Mouse (Mus musculus): ENCODE measurements around the gene Twist1. TPM values are rescaled to one million over a fixed set of nuclear protein-coding genes. Genes with fewer than 3 reads are reported as not detected.

Twist1 gene
- polyA plus RNA-seq, 1 experiment from 2014 or later = 12.3 TPM

- no peaks in the 10 kb centered on the region for H3K27me3 ChIP-seq
- ATAC-seq (no peak), DNase-seq (ENCODE audit: low read depth, low spot score) (no peak)
- in situ Hi-C loops (cut with MboI; ENCODE audit: low pct_unique_long_range_greater_than_20kb) = loop anchor here (25.0 kb wide), 1 partner anchor 479 kb away; no protein-coding TSS in a partner anchor
- ChIA-PET POLR2A (no interaction called here), CTCF (no interaction called here)
- TF ChIP-seq CTCF (IDR thresholded peaks at IDR 0.05) = no peak
These were observed 9.3 kb downstream of the Twist1 start for GRCm38 (mm10) chr12:33966490-33967415.

- TF ChIP-seq CTCF (IDR thresholded peaks at IDR 0.05) = no peak
- CTCF ChIA-PET = no interaction called here
- ATAC-seq (no peak), DNase-seq (ENCODE audit: low read depth, low spot score) (no peak)
- POLR2A ChIA-PET = no interaction called here
- in situ Hi-C loops (cut with MboI; ENCODE audit: low pct_unique_long_range_greater_than_20kb) = loop anchor here (25.0 kb wide), 1 partner anchor 480 kb away; no protein-coding TSS in a partner anchor
- no peaks in the 10 kb centered on the region for H3K27me3 ChIP-seq
These were observed 10.0 kb downstream of the Twist1 start for GRCm38 (mm10) chr12:33967514-33967913.

- ATAC-seq (no peak), DNase-seq (ENCODE audit: low read depth, low spot score) (no peak)
- no peak for TF ChIP-seq CTCF (IDR thresholded peaks at IDR 0.05)
- no peaks in the 10 kb centered on the region for H3K27me3 ChIP-seq
- in situ Hi-C loops (cut with MboI; ENCODE audit: low pct_unique_long_range_greater_than_20kb) = loop anchor here (25.0 kb wide), 1 partner anchor 481 kb away; no protein-coding TSS in a partner anchor
- ChIA-PET POLR2A (no interaction called here), CTCF (no interaction called here)
These were observed 10.8 kb downstream of the Twist1 start for GRCm38 (mm10) chr12:33968041-33968897.

- ATAC-seq = no peak
- no peak for DNase-seq (ENCODE audit: low read depth, low spot score)
- in situ Hi-C loops (cut with MboI; ENCODE audit: low pct_unique_long_range_greater_than_20kb) = loop anchor here (25.0 kb wide), 1 partner anchor 482 kb away; no protein-coding TSS in a partner anchor
- ChIA-PET CTCF (no interaction called here), POLR2A (no interaction called here)
- TF ChIP-seq CTCF (IDR thresholded peaks at IDR 0.05) = no peak
- no peaks in the 10 kb centered on the region for H3K27me3 ChIP-seq
These were observed 11.4 kb downstream of the Twist1 start for GRCm38 (mm10) chr12:33968898-33969178.

- CTCF ChIA-PET = no interaction called here
- in situ Hi-C loops (cut with MboI; ENCODE audit: low pct_unique_long_range_greater_than_20kb) = no loop called here
These were observed 22.7 kb downstream of the Twist1 start for GRCm38 (mm10) chr12:33980159-33980558.

GRCm38 (mm10) chr12:33981433-33981832 is 24.0 kb downstream of the Twist1 start:
- peaks cover 2% of the 10 kb centered on the region for H3K27me3 ChIP-seq
- CTCF ChIA-PET = interaction anchor here (1.0 kb wide), 1 partner anchor 9 kb away, joined by 3 read pairs; no protein-coding TSS in a partner anchor
- TF ChIP-seq CTCF (IDR thresholded peaks at IDR 0.05) = no peak
- peak; percentile 65 for ATAC-seq
- in situ Hi-C loops (cut with MboI; ENCODE audit: low pct_unique_long_range_greater_than_20kb) = no loop called here
- POLR2A ChIA-PET = no interaction called here
- DNase-seq (ENCODE audit: low read depth, low spot score) = peak; percentile 25

More at GRCm38 (mm10) chr12:33980159-33980558, 22.7 kb downstream of the Twist1 start:
- no peak for ATAC-seq
- TF ChIP-seq CTCF (IDR thresholded peaks at IDR 0.05) = no peak
- POLR2A ChIA-PET = no interaction called here
- peaks cover 2% of the 10 kb centered on the region for H3K27me3 ChIP-seq
- no peak for DNase-seq (ENCODE audit: low read depth, low spot score)

- ChIA-PET POLR2A (no interaction called here), CTCF (interaction anchor here (1.1 kb wide), 1 partner anchor 9 kb away, joined by 3 read pairs; no protein-coding TSS in a partner anchor)
- ATAC-seq (no peak), DNase-seq (ENCODE audit: low read depth, low spot score) (no peak)
- TF ChIP-seq CTCF (IDR thresholded peaks at IDR 0.05) = no peak
- in situ Hi-C loops (cut with MboI; ENCODE audit: low pct_unique_long_range_greater_than_20kb) = no loop called here
- H3K27me3 ChIP-seq = no peaks in the 10 kb centered on the region
These were observed 35.7 kb downstream of the Twist1 start for GRCm38 (mm10) chr12:33993127-33993526.

Other genes starting within 250 kb of the Twist1 start
- not detected for gene Ferd3l, start 29.2 kb upstream of the Twist1 start, polyA plus RNA-seq (2021)